Mouse (Mus musculus) mesoderm, embryonic 11.5 days (tissue): ENCODE measurements at regions not wholly inside any gene's neighbourhood (a gene's known extent, or its start where the extent isn't known, plus 50 kb on each side); places are given as distances from the start of the nearest gene placed in this dataset.
A peak's percentile ranks its signal among the peaks of the same experiment; 100 is the strongest.

Source experiments
- DNase-seq: peaks from one replicate; pipeline ENCODE4 v3.0.0-alpha.2; 2012; ENCODE audit warnings: low read depth, low spot score

DNA sequence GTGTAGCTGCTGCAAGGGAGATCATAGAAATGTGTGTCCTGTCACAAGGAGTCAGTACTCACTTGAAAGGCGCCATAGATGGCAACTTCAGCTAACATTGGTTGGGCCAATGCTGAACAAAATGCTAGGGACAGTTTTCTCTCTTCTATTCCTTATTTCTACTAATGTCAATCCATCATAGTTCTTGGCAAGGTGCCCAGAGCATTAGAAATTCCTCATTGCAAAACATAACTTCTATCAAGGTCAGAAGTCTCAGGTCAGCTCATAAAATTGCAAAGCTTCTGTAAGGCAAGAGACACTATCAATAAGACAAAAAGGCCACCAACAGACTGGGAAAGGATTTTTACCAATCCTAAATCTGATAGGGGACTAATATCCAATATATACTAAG, 106.3 kb downstream of the D1Ertd622e start:
- DNase-seq = no peak

DNA sequence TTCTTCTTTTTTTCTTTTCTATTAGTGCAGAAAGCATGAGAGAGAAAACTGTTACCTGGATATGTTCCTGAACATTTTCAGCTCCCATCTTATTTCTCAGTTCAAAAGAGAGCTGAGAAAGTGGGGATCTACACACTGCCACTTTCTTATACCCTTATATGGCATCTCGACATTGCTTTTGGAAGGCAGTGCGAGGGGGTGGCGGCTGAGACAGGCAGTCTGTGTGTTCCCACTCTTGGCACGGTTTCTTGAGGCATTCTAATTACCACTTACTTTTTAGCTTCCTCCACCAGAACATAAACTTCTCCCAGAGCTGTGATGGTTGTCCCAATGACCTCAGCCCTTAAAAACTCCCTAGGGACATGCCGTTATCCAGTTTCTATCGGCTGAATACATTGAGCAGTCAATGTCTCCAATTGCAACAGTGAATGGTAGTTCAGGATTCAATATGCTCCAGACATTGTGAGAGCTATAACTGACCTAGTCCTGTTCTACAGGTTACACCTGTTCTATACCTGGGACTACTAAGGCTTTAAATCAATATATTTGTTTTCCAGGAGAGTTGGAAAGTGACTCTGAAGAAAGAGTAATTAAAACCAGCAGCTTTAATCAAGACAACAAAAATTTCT, 106.8 kb downstream of the D1Ertd622e start:
- DNase-seq = no peak

DNA sequence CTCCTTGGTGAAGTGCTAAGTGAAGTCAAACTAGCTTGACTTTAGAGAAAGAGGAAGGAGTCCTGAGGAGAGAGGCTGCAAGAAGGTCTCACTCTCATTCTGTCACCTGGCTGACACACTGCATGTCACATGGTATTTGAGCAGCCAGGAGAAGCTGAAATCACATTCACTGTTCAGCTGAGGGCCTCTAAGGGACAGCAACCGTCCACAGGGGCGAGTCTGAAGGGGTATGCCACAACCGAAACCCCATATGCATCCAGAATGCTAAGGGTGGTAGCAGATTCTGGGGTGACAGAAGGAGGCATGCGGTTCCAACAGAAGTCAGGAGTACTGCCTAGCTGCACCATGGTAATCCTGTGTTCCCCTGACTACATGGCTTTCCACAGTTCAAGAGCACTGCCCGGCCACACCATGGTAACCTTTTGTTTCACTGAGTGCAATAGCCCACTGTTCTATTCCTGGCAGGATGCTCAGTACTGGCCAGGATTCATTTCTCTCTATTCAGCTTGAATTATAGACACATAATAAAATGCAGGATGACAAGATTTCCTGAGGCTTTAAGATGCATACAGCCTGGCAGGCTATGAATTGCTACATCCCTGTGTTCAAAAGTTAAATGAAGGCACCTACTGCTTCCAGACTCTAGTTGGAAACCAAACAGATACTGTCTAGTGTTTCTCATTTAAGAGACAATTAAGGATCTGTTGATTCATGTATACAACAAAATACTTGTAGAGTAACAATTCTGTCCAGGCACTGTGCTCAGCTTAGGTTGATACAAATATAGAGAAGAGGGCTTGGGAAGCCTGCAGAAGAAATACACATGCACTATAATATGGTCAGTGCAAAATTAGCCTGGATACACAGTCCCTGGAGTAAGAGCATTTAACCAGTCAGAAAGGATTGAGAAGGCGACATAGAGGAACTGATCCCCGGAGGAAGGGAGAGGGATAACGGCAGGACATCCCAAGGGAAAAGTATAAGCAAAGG, 108.1 kb downstream of the D1Ertd622e start:
- DNase-seq = peak; percentile 10

DNA sequence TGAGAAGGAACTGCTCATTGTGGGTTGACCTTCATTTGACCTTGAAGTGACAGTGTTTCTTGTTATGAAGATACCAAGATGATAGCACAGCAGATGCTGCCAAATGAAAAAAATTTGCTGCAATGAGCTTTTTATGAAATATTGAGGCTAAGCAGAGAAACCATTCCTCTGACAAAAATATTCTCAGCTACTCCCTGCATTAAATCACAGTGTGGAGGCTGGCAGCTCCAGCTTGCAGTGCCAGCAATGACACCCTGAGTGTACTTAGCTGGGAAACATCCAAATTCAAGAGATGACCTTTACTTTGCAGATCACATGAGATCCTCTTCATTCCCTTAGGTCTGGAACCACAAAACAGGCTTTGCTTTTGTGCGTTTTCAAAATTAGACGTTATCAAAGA, 109.0 kb downstream of the D1Ertd622e start:
- DNase-seq = no peak

DNA sequence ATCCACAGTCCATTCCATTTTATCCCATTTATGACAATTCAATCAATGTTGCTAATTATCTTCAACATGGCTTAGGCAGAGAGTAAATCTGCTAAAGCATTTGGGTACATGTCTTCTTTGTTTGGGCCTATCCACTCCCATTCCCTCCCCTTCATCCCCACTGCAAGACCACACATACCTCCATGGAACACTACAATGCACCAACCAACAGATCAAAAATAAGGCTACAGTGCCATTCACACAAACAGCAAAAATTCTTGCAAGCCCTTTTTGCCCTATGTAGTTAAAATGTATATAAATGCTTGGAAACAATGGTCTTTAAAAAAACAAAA, 120.7 kb downstream of the D1Ertd622e start:
- DNase-seq = no peak

DNA sequence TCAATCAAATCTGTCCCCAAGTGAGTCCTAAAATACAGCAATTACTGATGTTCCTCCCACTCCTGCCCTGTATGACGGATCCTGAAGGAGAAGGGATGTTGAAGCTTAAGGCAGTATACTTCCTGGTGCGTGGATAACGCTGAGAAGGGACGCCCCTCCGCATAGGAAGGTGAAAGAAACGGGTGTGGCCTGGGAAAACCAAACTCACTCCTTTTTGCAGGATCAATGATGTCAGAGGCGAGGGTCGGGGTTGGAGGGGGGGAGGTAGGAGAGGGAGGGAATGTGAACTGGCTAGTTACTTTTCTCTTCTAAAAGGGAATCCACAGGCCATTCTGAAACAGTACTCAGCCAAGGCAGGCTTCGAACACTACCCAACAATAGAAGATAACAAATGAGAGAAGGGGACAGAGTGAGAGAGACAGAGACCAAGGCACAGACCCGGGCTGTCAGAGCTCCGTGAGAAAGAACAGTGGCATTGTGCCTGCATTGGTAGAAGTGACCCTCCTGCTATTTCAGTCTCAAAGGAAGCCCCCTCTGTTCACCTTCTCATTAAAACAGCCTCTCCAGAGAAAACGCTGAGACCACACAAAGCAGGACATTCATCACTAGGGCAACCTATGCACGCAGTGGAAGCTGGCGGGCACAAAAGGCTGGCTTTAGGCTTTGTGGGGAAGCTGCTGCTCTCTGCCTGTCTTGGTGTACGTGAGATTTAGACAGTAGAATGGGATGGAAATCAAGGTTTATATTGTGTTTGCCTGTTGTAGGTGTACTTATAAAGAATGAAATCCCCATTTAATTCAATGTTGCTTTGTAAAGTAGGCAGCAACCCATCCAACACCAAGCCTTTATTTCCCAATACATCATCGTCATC, 121.3 kb downstream of the D1Ertd622e start:
- DNase-seq = peak; percentile 74

DNA sequence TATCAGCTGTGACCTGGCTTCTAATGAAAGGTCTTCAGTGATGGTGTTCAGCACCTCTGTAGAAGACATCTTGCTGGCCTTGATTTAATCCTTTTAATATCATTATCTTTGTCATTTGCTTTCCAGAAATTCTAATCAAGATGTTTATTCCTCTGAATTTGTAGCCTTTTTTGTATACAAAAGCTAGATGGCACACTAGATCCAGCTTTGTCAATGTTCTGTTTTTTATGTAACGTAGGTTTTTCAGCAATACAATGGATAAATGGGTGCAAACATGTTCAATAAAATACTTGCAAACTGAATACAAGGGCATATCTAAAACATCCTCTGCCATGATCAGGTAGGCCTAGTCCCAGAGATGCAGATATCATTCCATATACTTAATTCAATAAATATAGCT, 165.0 kb downstream of the D1Ertd622e start:
- no peak for DNase-seq

DNA sequence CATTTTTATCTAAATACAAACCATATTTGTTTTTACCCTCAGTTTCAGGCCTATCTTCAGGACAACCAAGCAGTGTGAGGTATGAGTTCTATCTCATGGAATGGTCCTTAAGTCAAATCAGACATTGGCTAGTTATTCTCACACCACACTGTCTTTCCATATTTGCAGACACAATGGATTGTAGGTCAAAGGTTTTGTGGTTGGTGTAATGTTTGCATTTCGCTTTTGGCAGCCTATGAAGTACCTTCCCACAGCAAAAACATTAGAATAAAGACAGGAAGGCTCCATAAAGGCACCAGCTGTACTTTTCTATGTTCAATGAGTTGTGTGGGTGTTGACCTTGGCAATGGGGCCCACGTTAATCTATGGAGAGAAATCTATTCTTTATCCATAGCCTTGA, 182.0 kb downstream of the D1Ertd622e start:
- DNase-seq = no peak
